Comparison of ENCODE assay signal across 24 mouse cellular contexts in the genomic region with DNA sequence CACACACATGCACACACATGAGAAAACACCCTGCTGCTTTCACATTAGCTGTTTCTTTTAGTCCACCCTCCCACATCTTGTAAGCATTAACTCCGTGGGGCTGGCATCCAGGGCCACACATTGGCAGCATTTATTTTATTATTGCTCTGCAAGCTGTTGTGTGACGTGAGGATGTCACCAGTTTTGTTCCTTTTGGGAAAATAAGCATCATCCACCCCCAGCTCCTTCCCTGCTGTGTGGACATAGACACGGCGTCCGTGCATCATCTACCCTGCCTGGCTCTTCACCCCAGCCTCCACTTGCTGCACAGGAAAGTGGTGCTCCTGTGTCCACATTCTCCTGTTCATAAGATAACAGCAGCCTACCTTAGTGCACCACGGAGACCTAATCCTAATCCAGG. TPM values are rescaled to one million over a fixed set of nuclear protein-coding genes. Genes with fewer than 3 reads are reported as not detected.
A peak's percentile ranks its signal among the peaks of the same experiment; 100 is the strongest.
DNase-seq lines count a peak whose midpoint lies in the region; ATAC-seq lines count a peak whose summit lies in the region.
"Had no signal": no experiment of that assay in that cellular context is flagged by ENCODE, and none has a peak within 500 bp of the region (broad histone marks: within the 10 kb centered on the region; RNA-seq: fewer than 3 reads in every experiment).

No protein-coding gene starts in this region.

- H3K9ac ChIP-seq in embryonic facial prominence, embryonic 13.5 days, result no peak overlapping the region
- H3K9ac ChIP-seq: forebrain, embryonic 13.5 days; hindbrain, embryonic 13.5 days had no signal

- H3K27me3 ChIP-seq in embryonic facial prominence, embryonic 13.5 days, result no peaks in the 10 kb centered on the region
- no peaks in the 10 kb centered on the region for H3K27me3 ChIP-seq in embryonic facial prominence, embryonic 10.5 days (replicated peaks; ENCODE audit: low read depth, poor library complexity, severe bottlenecking)
- H3K27me3 ChIP-seq in limb, embryonic 10.5 days (ENCODE audit: low read depth, poor library complexity, severe bottlenecking), result no peaks in the 10 kb centered on the region
- H3K27me3 ChIP-seq: forebrain, embryonic 13.5 days; hindbrain, embryonic 13.5 days; Patski had no signal

- 58% methylated on average over 6 of the region's 6 CpGs for WGBS in embryonic facial prominence, embryonic 13.5 days
- WGBS in embryonic facial prominence, embryonic 10.5 days, result 74% methylated on average over 6 of the region's 6 CpGs
- 64% methylated on average over 6 of the region's 6 CpGs for WGBS in limb, embryonic 10.5 days

- no peaks in the 10 kb centered on the region for H3K36me3 ChIP-seq in embryonic facial prominence, embryonic 13.5 days
- no peaks in the 10 kb centered on the region for H3K36me3 ChIP-seq in embryonic facial prominence, embryonic 10.5 days (replicated peaks)
- H3K36me3 ChIP-seq in limb, embryonic 10.5 days, result no peaks in the 10 kb centered on the region
- H3K36me3 ChIP-seq: forebrain, embryonic 10.5 days; G1E; hindbrain, embryonic 13.5 days had no signal

- peaks cover 16% of the 10 kb centered on the region for H3K4me1 ChIP-seq in embryonic facial prominence, embryonic 13.5 days
- peaks cover 11% of the 10 kb centered on the region for H3K4me1 ChIP-seq in embryonic facial prominence, embryonic 10.5 days
- H3K4me1 ChIP-seq in limb, embryonic 10.5 days, result peaks cover 30% of the 10 kb centered on the region
- H3K4me1 ChIP-seq: forebrain, embryonic 13.5 days; hindbrain, embryonic 13.5 days had no signal

- no peaks in the 10 kb centered on the region for H3K9me3 ChIP-seq in embryonic facial prominence, embryonic 13.5 days
- no peaks in the 10 kb centered on the region for H3K9me3 ChIP-seq in embryonic facial prominence, embryonic 10.5 days
- no peaks in the 10 kb centered on the region for H3K9me3 ChIP-seq in limb, embryonic 10.5 days (replicated peaks)
- H3K9me3 ChIP-seq: forebrain, embryonic 10.5 days; forebrain, embryonic 13.5 days; G1E; hindbrain, embryonic 13.5 days had no signal

- no peak overlapping the region; the same call in 1 of the 2 replicates for H3K27ac ChIP-seq in embryonic facial prominence, embryonic 13.5 days
- no peak overlapping the region for H3K27ac ChIP-seq in embryonic facial prominence, embryonic 10.5 days (replicated peaks)
- H3K27ac ChIP-seq in limb, embryonic 10.5 days, result 0 out of 2 replicates have a peak overlapping the region, but pooled peaks have one; percentile 19
- H3K27ac ChIP-seq: forebrain, embryonic 10.5 days; forebrain, embryonic 13.5 days; heart, adult 2 months; hindbrain, embryonic 13.5 days had no signal

- H3K4me2 ChIP-seq in embryonic facial prominence, embryonic 13.5 days, result no peak overlapping the region
- H3K4me2 ChIP-seq: forebrain, embryonic 13.5 days; heart, embryonic 11.5 days; hindbrain, embryonic 13.5 days had no signal

- DNase-seq in embryonic facial prominence, embryonic 10.5 days (ENCODE audit: low spot score), result no peak
- DNase-seq in layer of hippocampus, adult 18-20 months (ENCODE audit: low spot score in 2 of 2), result peak; percentile 39 to 54
- no peak for DNase-seq in layer of hippocampus, postnatal 10 days (ENCODE audit: low spot score in 2 of 2)
- peak; percentile 39 to 41 for DNase-seq in layer of hippocampus, postnatal 36 days
- DNase-seq in layer of hippocampus, adult 11-12 months (ENCODE audit: low spot score), result no peak
- no peak for DNase-seq in limb, embryonic 10.5 days (ENCODE audit: low spot score)
- DNase-seq in urinary bladder, postnatal 25 days (ENCODE audit: low spot score), result no peak
- DNase-seq: adrenal gland, postnatal 10 days; adrenal gland, postnatal 36 days; cerebellum, adult 11 months; cerebellum, adult 2 months; cerebellum, adult 9-11 months; cerebellum, postnatal 25 days; gastrocnemius, postnatal 25 days; heart, adult 2 months had no signal

- H3K4me3 ChIP-seq in embryonic facial prominence, embryonic 13.5 days, result no peak overlapping the region
- H3K4me3 ChIP-seq in embryonic facial prominence, embryonic 10.5 days, result no peak overlapping the region
- H3K4me3 ChIP-seq in limb, embryonic 10.5 days, result no peak overlapping the region
- H3K4me3 ChIP-seq: forebrain, embryonic 10.5 days; forebrain, embryonic 13.5 days; heart, adult 2 months; hindbrain, embryonic 13.5 days had no signal

- ATAC-seq in embryonic facial prominence, embryonic 13.5 days (ENCODE audit: insufficient number of reproducible peaks, insufficient read depth, low FRiP score, low TSS enrichment, low read depth), result 0 out of 2 replicates have a peak, but pooled peaks have one; percentile 32
- ATAC-seq: forebrain, embryonic 13.5 days; forebrain, embryonic 16.5 days; hindbrain, embryonic 16.5 days had no signal

RNA-seq across cellular contexts. Expression of a gene that starts 27.9 kb away (rescaled TPM):
- polyA plus RNA-seq in embryonic facial prominence, embryonic 13.5 days (2015; fragmentation: Nextera tagmentation; extraction: Ambion mirVana), result 74.7 and 87.7 TPM in 2 replicates
- polyA plus RNA-seq in embryonic facial prominence, embryonic 10.5 days (2016; fragmentation: Nextera tagmentation; extraction: Ambion mirVana), result 32.6 and 33.2 TPM in 2 replicates
- 10 to 100 TPM; 75.1 to 83.8 TPM for total RNA-seq in layer of hippocampus, adult 18-20 months (2021)
- 10 to 100 TPM; 40.0 to 40.6 TPM for total RNA-seq in layer of hippocampus, postnatal 10 days (2021)
- 10 to 100 TPM; 72.7 to 75.3 TPM for total RNA-seq in layer of hippocampus, postnatal 36 days (2021)
- 110 and 119 TPM in 2 replicates for polyA plus RNA-seq in limb, embryonic 10.5 days (2016; fragmentation: Nextera tagmentation; extraction: Ambion mirVana)

Comparison
In these comparisons a context has a peak if more than half of its experiments do, and no peak if none do; other contexts are left out.
1. DNase-seq: peak in layer of hippocampus, adult 18-20 months (2 of 2) and layer of hippocampus, postnatal 36 days (2 of 2); none in embryonic facial prominence, embryonic 10.5 days (single experiment), layer of hippocampus, postnatal 10 days (0 of 2), layer of hippocampus, adult 11-12 months (single experiment), limb, embryonic 10.5 days (single experiment) and urinary bladder, postnatal 25 days (single experiment).